Mouse (Mus musculus): ENCODE data around the gene Ctnnb1.

GRCm38 (mm10) chr9:120908461-120908860, 20.6 kb upstream of the Ctnnb1 start:
- TF ChIP-seq POLR2A (IDR thresholded peaks at IDR 0.05; ENCODE audit: low read depth, low read length) = no peak
- TF ChIP-seq MAZ (IDR thresholded peaks at IDR 0.05; ENCODE audit: low read depth, low read length) = no peak
- no peak for TF ChIP-seq USF2 (conservative IDR thresholded peaks at IDR 0.05; ENCODE audit: low read depth, low read length)
